Mouse (Mus musculus): ENCODE data around the gene Ly6g6f. TPM values are rescaled to one million over a fixed set of nuclear protein-coding genes. Genes with fewer than 3 reads are reported as not detected.
A peak's percentile ranks its signal among the peaks of the same experiment; 100 is the strongest.

Ly6g6f gene
- polyA plus RNA-seq, 1 experiment from 2014 or later, result 0.36 TPM

- 84% methylated on average over 16 of the region's 16 CpGs for WGBS
- no peak for DNase-seq (ENCODE audit: low spot score)
- no peak overlapping the region for H3K27ac ChIP-seq (replicated peaks; ENCODE audit: low read depth, low read length)
- ATAC-seq (replicated peaks; ENCODE audit: insufficient number of reproducible peaks, low FRiP score, low TSS enrichment, low read depth), result no peak
- H3K27me3 ChIP-seq (ENCODE audit: control insufficient read depth, insufficient read depth, low read length), result no peaks in the 10 kb centered on the region
- no peaks in the 10 kb centered on the region for H3K9me3 ChIP-seq (replicated peaks; ENCODE audit: control insufficient read depth, low read length)
- H3K4me2 ChIP-seq (ENCODE audit: low read depth, low read length), result no peak overlapping the region
- no peak overlapping the region for H3K4me3 ChIP-seq (ENCODE audit: low read depth, low read length)
- peaks cover 1% of the 10 kb centered on the region; the same call in 1 of the 2 replicates for H3K4me1 ChIP-seq (ENCODE audit: control insufficient read depth, insufficient read depth, low read length)
- no peak overlapping the region for H3K9ac ChIP-seq (replicated peaks; ENCODE audit: low read length)
- no peaks in the 10 kb centered on the region for H3K36me3 ChIP-seq (replicated peaks; ENCODE audit: control insufficient read depth, insufficient read depth, low read depth, low read length)
Observed at GRCm38 (mm10) chr17:35082841-35083576, 2.4 kb downstream of the Ly6g6f start.

DNA sequence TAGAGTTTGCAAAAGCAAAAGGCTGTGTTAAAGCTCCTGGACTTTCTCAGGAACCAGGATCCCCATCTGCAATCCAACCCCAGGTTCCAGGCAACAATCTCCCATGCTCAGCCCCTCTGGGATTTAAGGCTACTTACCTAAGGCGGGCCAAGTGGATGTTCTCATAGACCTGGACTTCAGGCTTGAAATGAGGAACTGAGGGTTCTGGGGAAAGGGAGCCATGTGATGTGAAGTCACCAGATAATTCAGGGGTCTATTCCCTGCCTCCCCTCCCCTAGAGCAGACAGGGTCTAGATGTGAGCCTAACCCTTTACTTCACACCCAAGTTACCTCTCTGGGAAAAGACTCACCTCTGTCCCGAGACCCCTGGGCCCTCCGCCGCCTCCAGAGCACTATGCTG is 4.7 kb downstream of the Ly6g6f start:
- Histone ChIP-seq H3K27ac (replicated peaks; ENCODE audit: low read depth, low read length) (no peak overlapping the region), H3K27me3 (ENCODE audit: control insufficient read depth, insufficient read depth, low read length) (no peaks in the 10 kb centered on the region), H3K4me3 (ENCODE audit: low read depth, low read length) (no peak overlapping the region), H3K4me1 (ENCODE audit: control insufficient read depth, insufficient read depth, low read length) (peaks cover 9% of the 10 kb centered on the region), H3K9me3 (replicated peaks; ENCODE audit: control insufficient read depth, low read length) (no peaks in the 10 kb centered on the region), H3K9ac (replicated peaks; ENCODE audit: low read length) (no peak overlapping the region), H3K4me2 (ENCODE audit: low read depth, low read length) (no peak overlapping the region), H3K36me3 (replicated peaks; ENCODE audit: control insufficient read depth, insufficient read depth, low read depth, low read length) (no peaks in the 10 kb centered on the region)
- DNase-seq (ENCODE audit: low spot score), result no peak
- 66% methylated on average over 4 of the region's 4 CpGs for WGBS
- no peak for ATAC-seq (replicated peaks; ENCODE audit: insufficient number of reproducible peaks, low FRiP score, low TSS enrichment, low read depth)

- Histone ChIP-seq H3K27ac (replicated peaks; ENCODE audit: low read depth, low read length) (no peak overlapping the region), H3K4me1 (ENCODE audit: control insufficient read depth, insufficient read depth, low read length) (peaks cover 9% of the 10 kb centered on the region), H3K4me3 (ENCODE audit: low read depth, low read length) (no peak overlapping the region), H3K9me3 (replicated peaks; ENCODE audit: control insufficient read depth, low read length) (no peaks in the 10 kb centered on the region), H3K9ac (replicated peaks; ENCODE audit: low read length) (no peak overlapping the region), H3K27me3 (ENCODE audit: control insufficient read depth, insufficient read depth, low read length) (no peaks in the 10 kb centered on the region), H3K36me3 (replicated peaks; ENCODE audit: control insufficient read depth, insufficient read depth, low read depth, low read length) (no peaks in the 10 kb centered on the region), H3K4me2 (ENCODE audit: low read depth, low read length) (no peak overlapping the region)
- no peak for DNase-seq (ENCODE audit: low spot score)
- no peak for ATAC-seq (replicated peaks; ENCODE audit: insufficient number of reproducible peaks, low FRiP score, low TSS enrichment, low read depth)
- 67% methylated on average over 6 of the region's 6 CpGs for WGBS
Observed at GRCm38 (mm10) chr17:35080248-35080647, 5.2 kb downstream of the Ly6g6f start.

DNA sequence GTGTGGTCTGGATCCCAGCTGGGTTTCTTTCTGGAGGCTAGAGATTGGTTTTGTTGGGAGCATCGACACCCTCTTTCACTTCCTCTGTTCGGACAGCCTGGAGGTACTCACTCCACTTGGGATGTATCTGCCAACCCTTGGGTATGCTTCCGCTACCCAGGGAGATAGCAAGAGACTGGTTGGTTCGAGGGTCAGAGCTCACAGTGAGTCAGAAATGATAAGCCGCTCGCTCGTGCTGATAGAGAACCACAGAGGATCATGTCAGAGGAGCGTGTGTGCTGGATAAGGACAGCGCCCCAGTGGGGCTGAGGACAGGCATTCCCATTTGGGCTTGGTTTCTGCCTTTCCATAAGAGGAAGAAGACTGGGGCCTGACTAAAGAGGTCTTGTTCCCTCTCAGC is 5.6 kb downstream of the Ly6g6f start:
- no peak overlapping the region for H3K9ac ChIP-seq (replicated peaks; ENCODE audit: low read length)
- H3K4me3 ChIP-seq (ENCODE audit: low read depth, low read length), result no peak overlapping the region
- H3K27ac ChIP-seq (replicated peaks; ENCODE audit: low read depth, low read length), result no peak overlapping the region
- peaks cover 9% of the 10 kb centered on the region for H3K4me1 ChIP-seq (ENCODE audit: control insufficient read depth, insufficient read depth, low read length)
- no peak overlapping the region for H3K4me2 ChIP-seq (ENCODE audit: low read depth, low read length)
- no peaks in the 10 kb centered on the region for H3K9me3 ChIP-seq (replicated peaks; ENCODE audit: control insufficient read depth, low read length)
- DNase-seq (ENCODE audit: low spot score) (no peak), ATAC-seq (replicated peaks; ENCODE audit: insufficient number of reproducible peaks, low FRiP score, low TSS enrichment, low read depth) (no peak)
- no peaks in the 10 kb centered on the region for H3K27me3 ChIP-seq (ENCODE audit: control insufficient read depth, insufficient read depth, low read length)
- WGBS, result 64% methylated on average over 9 of the region's 9 CpGs
- H3K36me3 ChIP-seq (replicated peaks; ENCODE audit: control insufficient read depth, insufficient read depth, low read depth, low read length), result no peaks in the 10 kb centered on the region

DNA sequence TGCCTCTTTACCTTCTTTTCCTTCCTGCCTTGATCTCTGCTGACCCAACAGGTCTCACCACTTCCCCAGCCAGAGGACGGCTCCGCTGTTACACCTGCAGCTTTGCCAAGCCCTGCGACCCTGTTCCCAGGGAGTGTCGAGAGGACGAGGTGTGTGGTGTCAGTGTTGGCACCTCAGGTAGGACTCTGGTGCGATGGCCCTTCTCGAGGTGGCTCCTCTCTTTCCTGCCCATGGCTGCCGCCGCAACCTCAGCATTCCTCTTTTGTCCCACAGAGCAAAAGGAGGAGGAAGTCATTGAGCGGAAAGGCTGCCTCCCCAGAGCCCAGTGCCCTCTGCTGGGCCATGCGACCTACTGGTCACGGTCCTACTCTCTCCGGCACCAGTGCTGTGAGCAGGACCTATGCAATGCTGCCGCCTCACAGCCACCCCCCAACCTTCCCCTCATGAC is 7.6 kb downstream of the Ly6g6f start, which contains the start of gene Ly6g6d:
TSS of gene Ly6g6d (minus strand) at position 280 of the 448 bp plus-strand sequence.
- Histone ChIP-seq H3K9me3 (replicated peaks; ENCODE audit: control insufficient read depth, low read length) (no peaks in the 10 kb centered on the region), H3K27me3 (ENCODE audit: control insufficient read depth, insufficient read depth, low read length) (no peaks in the 10 kb centered on the region), H3K27ac (replicated peaks; ENCODE audit: low read depth, low read length) (no peak within 1 kb of the TSS), H3K4me3 (ENCODE audit: low read depth, low read length) (no peak within 1 kb of the TSS), H3K4me1 (ENCODE audit: control insufficient read depth, insufficient read depth, low read length) (peaks cover 9% of the 10 kb centered on the region), H3K9ac (replicated peaks; ENCODE audit: low read length) (peak within 1 kb of the TSS; percentile 26), H3K4me2 (ENCODE audit: low read depth, low read length) (peak within 1 kb of the TSS; percentile 7; the same call in 1 of the 2 replicates), H3K36me3 (replicated peaks; ENCODE audit: control insufficient read depth, insufficient read depth, low read depth, low read length) (no peaks in the 10 kb centered on the region)
- DNase-seq (ENCODE audit: low spot score) (no peak), ATAC-seq (replicated peaks; ENCODE audit: insufficient number of reproducible peaks, low FRiP score, low TSS enrichment, low read depth) (peak; percentile 58; the same call in 1 of the 2 replicates)
- 8% methylated on average over 14 of the region's 14 CpGs for WGBS

GRCm38 (mm10) chr17:35077285-35077684 is 8.1 kb downstream of the Ly6g6f start:
- Histone ChIP-seq H3K4me3 (ENCODE audit: low read depth, low read length) (no peak overlapping the region), H3K36me3 (replicated peaks; ENCODE audit: control insufficient read depth, insufficient read depth, low read depth, low read length) (no peaks in the 10 kb centered on the region), H3K4me1 (ENCODE audit: control insufficient read depth, insufficient read depth, low read length) (peaks cover 9% of the 10 kb centered on the region), H3K27me3 (ENCODE audit: control insufficient read depth, insufficient read depth, low read length) (no peaks in the 10 kb centered on the region), H3K27ac (replicated peaks; ENCODE audit: low read depth, low read length) (no peak overlapping the region), H3K9me3 (replicated peaks; ENCODE audit: control insufficient read depth, low read length) (no peaks in the 10 kb centered on the region), H3K9ac (replicated peaks; ENCODE audit: low read length) (peak overlapping the region; percentile 6; the same call in 1 of the 2 replicates), H3K4me2 (ENCODE audit: low read depth, low read length) (no peak overlapping the region)
- DNase-seq (ENCODE audit: low spot score), result no peak
- 50% methylated on average over 2 of the region's 2 CpGs for WGBS
- ATAC-seq (replicated peaks; ENCODE audit: insufficient number of reproducible peaks, low FRiP score, low TSS enrichment, low read depth), result no peak

DNA sequence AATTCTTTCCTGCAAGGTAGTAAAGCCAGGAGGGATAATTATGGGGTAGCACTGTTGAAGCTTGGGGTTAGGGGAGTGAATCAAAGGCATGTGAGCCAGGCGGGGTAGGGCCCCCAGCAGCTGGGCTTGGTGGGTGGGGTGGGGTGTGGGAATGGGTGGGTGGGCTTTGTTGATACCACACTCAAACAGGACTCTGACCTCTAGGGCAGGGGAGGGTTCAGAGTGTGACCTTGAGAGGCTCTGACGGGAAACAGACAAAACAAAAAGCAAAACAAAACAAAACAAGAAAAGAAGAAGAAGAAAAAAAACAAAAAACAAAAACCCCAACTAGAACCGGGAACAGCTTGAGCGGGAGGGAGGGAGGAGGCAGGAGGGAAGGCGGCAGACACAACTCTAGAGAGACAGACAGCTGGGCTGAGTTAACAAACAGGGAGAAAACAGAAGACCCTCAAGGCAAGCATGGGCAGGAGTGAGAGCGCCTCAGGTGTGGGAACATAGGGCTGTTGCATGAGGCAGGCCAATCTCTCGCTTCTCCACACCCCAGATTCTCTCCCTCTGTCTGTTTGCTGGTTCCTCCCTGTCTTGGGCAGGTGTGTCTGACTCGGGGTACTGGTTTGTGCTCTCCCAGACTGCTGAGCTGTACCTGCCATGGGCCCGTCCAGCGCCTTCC is 8.8 kb downstream of the Ly6g6f start, which contains the start of gene Ly6g6e:
TSS of gene Ly6g6e (plus strand) at position 396 of the 670 bp plus-strand sequence.
- WGBS, result 15% methylated on average over 10 of the region's 10 CpGs
- peak; percentile 43 for DNase-seq (ENCODE audit: low spot score)
- no peak for ATAC-seq (replicated peaks; ENCODE audit: insufficient number of reproducible peaks, low FRiP score, low TSS enrichment, low read depth)
- no peaks in the 10 kb centered on the region for H3K27me3 ChIP-seq (ENCODE audit: control insufficient read depth, insufficient read depth, low read length)
- peak within 1 kb of the TSS; percentile 7; the same call in 1 of the 2 replicates for H3K4me2 ChIP-seq (ENCODE audit: low read depth, low read length)
- H3K36me3 ChIP-seq (replicated peaks; ENCODE audit: control insufficient read depth, insufficient read depth, low read depth, low read length), result no peaks in the 10 kb centered on the region
- H3K9me3 ChIP-seq (replicated peaks; ENCODE audit: control insufficient read depth, low read length), result no peaks in the 10 kb centered on the region
- peaks cover 9% of the 10 kb centered on the region for H3K4me1 ChIP-seq (ENCODE audit: control insufficient read depth, insufficient read depth, low read length)
- H3K9ac ChIP-seq (replicated peaks; ENCODE audit: low read length), result peak within 1 kb of the TSS; percentile 26
- no peak within 1 kb of the TSS for H3K27ac ChIP-seq (replicated peaks; ENCODE audit: low read depth, low read length)
- H3K4me3 ChIP-seq (ENCODE audit: low read depth, low read length), result no peak within 1 kb of the TSS

DNA sequence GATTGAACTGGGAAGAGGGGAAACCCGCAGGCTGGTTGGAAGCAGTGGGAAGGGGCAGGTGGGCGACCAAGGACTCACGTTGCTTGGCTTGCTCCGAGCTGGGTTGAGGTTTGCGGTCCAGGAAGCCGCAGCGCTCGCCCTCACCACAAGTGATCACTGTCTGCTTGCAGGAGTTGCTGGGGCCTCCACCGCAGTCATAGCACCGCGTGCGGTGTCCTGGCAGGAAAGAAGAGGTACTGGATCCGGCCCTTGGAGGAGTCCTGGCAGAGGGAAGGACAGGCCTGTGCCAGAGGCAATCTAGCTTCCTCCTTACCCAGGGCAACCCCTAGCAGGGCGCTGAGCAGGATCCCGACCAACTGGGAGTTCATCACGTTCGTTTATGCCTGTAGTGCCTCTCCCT is 11.3 kb downstream of the Ly6g6f start:
- Histone ChIP-seq H3K4me3 (ENCODE audit: low read depth, low read length) (no peak overlapping the region), H3K9ac (replicated peaks; ENCODE audit: low read length) (no peak overlapping the region), H3K4me1 (ENCODE audit: control insufficient read depth, insufficient read depth, low read length) (peaks cover 9% of the 10 kb centered on the region), H3K27ac (replicated peaks; ENCODE audit: low read depth, low read length) (no peak overlapping the region), H3K27me3 (ENCODE audit: control insufficient read depth, insufficient read depth, low read length) (no peaks in the 10 kb centered on the region), H3K4me2 (ENCODE audit: low read depth, low read length) (no peak overlapping the region), H3K9me3 (replicated peaks; ENCODE audit: control insufficient read depth, low read length) (no peaks in the 10 kb centered on the region), H3K36me3 (replicated peaks; ENCODE audit: control insufficient read depth, insufficient read depth, low read depth, low read length) (no peaks in the 10 kb centered on the region)
- DNase-seq (ENCODE audit: low spot score) (no peak), ATAC-seq (replicated peaks; ENCODE audit: insufficient number of reproducible peaks, low FRiP score, low TSS enrichment, low read depth) (no peak)
- WGBS, result 49% methylated on average over 16 of the region's 17 CpGs
